Mouse (Mus musculus) cerebellum, adult 9-10 months (tissue): ENCODE measurements around the gene Slc25a51.

Experiments used
- DNase-seq: peaks from one replicate; pipeline ENCODE4 v3.0.0; 2022

Slc25a51 gene

GRCm38 (mm10) chr4:45423406-45423805, 14.8 kb upstream of the Slc25a51 start:
- no peak for DNase-seq

- no peak for DNase-seq
Measured at GRCm38 (mm10) chr4:45422640-45423039, 14.1 kb upstream of the Slc25a51 start.

- DNase-seq, result no peak
Measured at GRCm38 (mm10) chr4:45421519-45422260, 13.1 kb upstream of the Slc25a51 start.

- no peak for DNase-seq
Measured at GRCm38 (mm10) chr4:45420733-45421132, 12.2 kb upstream of the Slc25a51 start.

- no peak for DNase-seq
Measured at GRCm38 (mm10) chr4:45419051-45419450, 10.5 kb upstream of the Slc25a51 start.

GRCm38 (mm10) chr4:45418229-45418950, 9.8 kb upstream of the Slc25a51 start:
- no peak for DNase-seq

GRCm38 (mm10) chr4:45416314-45416713, 7.7 kb upstream of the Slc25a51 start:
- no peak for DNase-seq

- DNase-seq, result no peak
Measured at GRCm38 (mm10) chr4:45413674-45414338, 5.2 kb upstream of the Slc25a51 start.

- no peak for DNase-seq
Measured at GRCm38 (mm10) chr4:45412433-45413192, 4.0 kb upstream of the Slc25a51 start.

- no peak for DNase-seq
Measured at GRCm38 (mm10) chr4:45411181-45411790, 2.7 kb upstream of the Slc25a51 start.

GRCm38 (mm10) chr4:45409270-45409669, 704 bp upstream of the Slc25a51 start:
- DNase-seq, result peak; percentile 67

GRCm38 (mm10) chr4:45407703-45408334, 747 bp downstream of the Slc25a51 start:
- peak; percentile 53 for DNase-seq

- DNase-seq, result no peak
Measured at GRCm38 (mm10) chr4:45407001-45407702, 1.4 kb downstream of the Slc25a51 start.

GRCm38 (mm10) chr4:45406397-45406796, 2.2 kb downstream of the Slc25a51 start:
- no peak for DNase-seq

GRCm38 (mm10) chr4:45405315-45405714, 3.3 kb downstream of the Slc25a51 start:
- DNase-seq, result no peak

- DNase-seq, result no peak
Measured at GRCm38 (mm10) chr4:45404086-45404485, 4.5 kb downstream of the Slc25a51 start.

GRCm38 (mm10) chr4:45403499-45403878, 5.1 kb downstream of the Slc25a51 start:
- no peak for DNase-seq

- no peak for DNase-seq
Measured at GRCm38 (mm10) chr4:45402878-45403498, 5.6 kb downstream of the Slc25a51 start.

- no peak for DNase-seq
Measured at GRCm38 (mm10) chr4:45402281-45402680, 6.3 kb downstream of the Slc25a51 start.

GRCm38 (mm10) chr4:45399421-45400210, 8.9 kb downstream of the Slc25a51 start:
- no peak for DNase-seq
